Mouse (Mus musculus): ENCODE results near the gene Rarb.

DNA sequence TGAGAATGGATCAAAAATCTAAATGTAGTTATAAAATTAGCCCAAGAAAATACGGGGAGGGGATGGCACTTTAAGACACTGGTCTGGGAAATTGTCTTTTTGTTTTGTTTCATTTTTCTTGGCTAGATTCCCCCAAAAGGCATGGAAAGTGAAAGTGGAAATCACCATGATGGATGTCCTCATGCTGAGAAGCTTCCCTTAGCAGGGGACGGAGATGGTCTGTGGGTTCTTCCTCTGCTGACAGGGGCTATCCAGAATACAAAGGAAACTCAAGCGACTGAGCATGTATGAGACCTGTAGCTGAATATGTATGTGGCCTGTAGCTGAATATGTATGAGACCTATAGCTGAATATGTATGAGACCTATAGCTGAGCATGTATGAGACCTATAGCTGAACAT, 46.0 kb downstream of the Rarb start:
- TF ChIP-seq CTCF (IDR thresholded peaks at IDR 0.05; ENCODE audit: low read depth, low read length) (no peak), POLR2A (IDR thresholded peaks at IDR 0.05; ENCODE audit: borderline replicate concordance, low read depth, low read length) (no peak)
